Mouse (Mus musculus): ENCODE data around the gene Mdga2. TPM values are rescaled to one million over a fixed set of nuclear protein-coding genes. Genes with fewer than 3 reads are reported as not detected.
A peak's percentile ranks its signal among the peaks of the same experiment; 100 is the strongest.

Gene Mdga2
- polyA plus RNA-seq, 2 experiments: 2.8 to 3.0 TPM

- no peak overlapping the region for H3K4me3 ChIP-seq (replicated peaks; ENCODE audit: low read length)
- ATAC-seq (ENCODE audit: low FRiP score, low read depth): no peak
- no peak overlapping the region for H3K9ac ChIP-seq (ENCODE audit: low read depth, low read length, severe bottlenecking)
- H3K9me3 ChIP-seq (ENCODE audit: control insufficient read depth, low read length): no peaks in the 10 kb centered on the region
- H3K27ac ChIP-seq (replicated peaks; ENCODE audit: low read depth, low read length): no peak overlapping the region
- H3K4me2 ChIP-seq (replicated peaks; ENCODE audit: low read depth, low read length, severe bottlenecking): no peak overlapping the region
- TF ChIP-seq POLR2A (IDR thresholded peaks at IDR 0.05; ENCODE audit: borderline replicate concordance, extremely low read depth, insufficient read depth, insufficient read length): no peak
- DNase-seq (ENCODE audit: low spot score): no peak
- 65% methylated on average over 2 of the region's 2 CpGs for WGBS
- H3K27me3 ChIP-seq (ENCODE audit: control insufficient read depth, insufficient read depth, low read length): no peaks in the 10 kb centered on the region
- no peaks in the 10 kb centered on the region for H3K4me1 ChIP-seq (ENCODE audit: control insufficient read depth, insufficient read depth, low read length)
- no peaks in the 10 kb centered on the region for H3K36me3 ChIP-seq (ENCODE audit: control insufficient read depth, insufficient read depth, low read length)
Observed at GRCm38 (mm10) chr12:66524973-66525372, 697.4 kb downstream of the Mdga2 start.

GRCm38 (mm10) chr12:66499258-66499657 is 723.1 kb downstream of the Mdga2 start:
- no peak for TF ChIP-seq POLR2A (IDR thresholded peaks at IDR 0.05; ENCODE audit: borderline replicate concordance, extremely low read depth, insufficient read depth, insufficient read length)
- Histone ChIP-seq H3K9ac (ENCODE audit: low read depth, low read length, severe bottlenecking) (no peak overlapping the region), H3K27ac (replicated peaks; ENCODE audit: low read depth, low read length) (no peak overlapping the region), H3K4me3 (replicated peaks; ENCODE audit: low read length) (no peak overlapping the region), H3K9me3 (ENCODE audit: control insufficient read depth, low read length) (no peaks in the 10 kb centered on the region), H3K4me2 (replicated peaks; ENCODE audit: low read depth, low read length, severe bottlenecking) (no peak overlapping the region), H3K36me3 (ENCODE audit: control insufficient read depth, insufficient read depth, low read length) (no peaks in the 10 kb centered on the region), H3K4me1 (ENCODE audit: control insufficient read depth, insufficient read depth, low read length) (no peaks in the 10 kb centered on the region), H3K27me3 (ENCODE audit: control insufficient read depth, insufficient read depth, low read length) (no peaks in the 10 kb centered on the region)
- ATAC-seq (ENCODE audit: low FRiP score, low read depth): no peak
- WGBS: 74% methylated on average over 4 of the region's 4 CpGs
- DNase-seq (ENCODE audit: low spot score): no peak

GRCm38 (mm10) chr12:66470868-66471267 is 751.5 kb downstream of the Mdga2 start:
- DNase-seq (ENCODE audit: low spot score) (peak; percentile 55), ATAC-seq (ENCODE audit: low FRiP score, low read depth) (no peak)
- Histone ChIP-seq H3K36me3 (ENCODE audit: control insufficient read depth, insufficient read depth, low read length) (no peaks in the 10 kb centered on the region), H3K4me1 (ENCODE audit: control insufficient read depth, insufficient read depth, low read length) (no peaks in the 10 kb centered on the region), H3K27me3 (ENCODE audit: control insufficient read depth, insufficient read depth, low read length) (no peaks in the 10 kb centered on the region), H3K27ac (replicated peaks; ENCODE audit: low read depth, low read length) (no peak overlapping the region), H3K4me2 (replicated peaks; ENCODE audit: low read depth, low read length, severe bottlenecking) (no peak overlapping the region), H3K9ac (ENCODE audit: low read depth, low read length, severe bottlenecking) (no peak overlapping the region), H3K4me3 (replicated peaks; ENCODE audit: low read length) (no peak overlapping the region), H3K9me3 (ENCODE audit: control insufficient read depth, low read length) (no peaks in the 10 kb centered on the region)
- TF ChIP-seq POLR2A (IDR thresholded peaks at IDR 0.05; ENCODE audit: borderline replicate concordance, extremely low read depth, insufficient read depth, insufficient read length): no peak
- WGBS: 39% methylated on average over 4 of the region's 4 CpGs

- Histone ChIP-seq H3K4me2 (replicated peaks; ENCODE audit: low read depth, low read length, severe bottlenecking) (no peak overlapping the region), H3K27ac (replicated peaks; ENCODE audit: low read depth, low read length) (no peak overlapping the region), H3K9me3 (ENCODE audit: control insufficient read depth, low read length) (no peaks in the 10 kb centered on the region), H3K4me3 (replicated peaks; ENCODE audit: low read length) (no peak overlapping the region), H3K9ac (ENCODE audit: low read depth, low read length, severe bottlenecking) (no peak overlapping the region), H3K36me3 (ENCODE audit: control insufficient read depth, insufficient read depth, low read length) (no peaks in the 10 kb centered on the region), H3K4me1 (ENCODE audit: control insufficient read depth, insufficient read depth, low read length) (no peaks in the 10 kb centered on the region), H3K27me3 (ENCODE audit: control insufficient read depth, insufficient read depth, low read length) (no peaks in the 10 kb centered on the region)
- DNase-seq (ENCODE audit: low spot score) (no peak), ATAC-seq (ENCODE audit: low FRiP score, low read depth) (no peak)
- WGBS: 86% methylated on average over 8 of the region's 8 CpGs
- TF ChIP-seq POLR2A (IDR thresholded peaks at IDR 0.05; ENCODE audit: borderline replicate concordance, extremely low read depth, insufficient read depth, insufficient read length): no peak
Observed at GRCm38 (mm10) chr12:66470243-66470863, 752.0 kb downstream of the Mdga2 start.

- DNase-seq (ENCODE audit: low spot score): no peak
- 96% methylated on average over 3 of the region's 3 CpGs for WGBS
Observed at GRCm38 (mm10) chr12:66465516-66465915, 756.8 kb downstream of the Mdga2 start.

More at GRCm38 (mm10) chr12:66465516-66465915, 756.8 kb downstream of the Mdga2 start:
- no peak overlapping the region for H3K9ac ChIP-seq (ENCODE audit: low read depth, low read length, severe bottlenecking)
- H3K4me2 ChIP-seq (replicated peaks; ENCODE audit: low read depth, low read length, severe bottlenecking): no peak overlapping the region
- TF ChIP-seq POLR2A (IDR thresholded peaks at IDR 0.05; ENCODE audit: borderline replicate concordance, extremely low read depth, insufficient read depth, insufficient read length): no peak
- no peak overlapping the region for H3K27ac ChIP-seq (replicated peaks; ENCODE audit: low read depth, low read length)
- H3K27me3 ChIP-seq (ENCODE audit: control insufficient read depth, insufficient read depth, low read length): no peaks in the 10 kb centered on the region
- no peak for ATAC-seq (ENCODE audit: low FRiP score, low read depth)
- no peak overlapping the region for H3K4me3 ChIP-seq (replicated peaks; ENCODE audit: low read length)
- H3K9me3 ChIP-seq (ENCODE audit: control insufficient read depth, low read length): no peaks in the 10 kb centered on the region
- H3K4me1 ChIP-seq (ENCODE audit: control insufficient read depth, insufficient read depth, low read length): no peaks in the 10 kb centered on the region
- no peaks in the 10 kb centered on the region for H3K36me3 ChIP-seq (ENCODE audit: control insufficient read depth, insufficient read depth, low read length)
